Mouse (Mus musculus) frontal cortex, adult (tissue): ENCODE measurements around the gene Rprml.

Experiments
- ATAC-seq: cut with Nextera tagmentation; 2 replicates; pipeline ENCODE4 v1.9.2; 2017; ENCODE audit warnings: mild to moderate bottlenecking, moderate library complexity, mixed read lengths; ENCODE audit not compliant: low TSS enrichment

Gene Rprml

GRCm38 (mm10) chr11:103663119-103663518, 13.7 kb downstream of the Rprml start:
- ATAC-seq, result no peak

- ATAC-seq, result peak; percentile 32; the same call in 1 of the 2 replicates
Measured at GRCm38 (mm10) chr11:103665695-103666094, 16.3 kb downstream of the Rprml start.

- peak; percentile 80 for ATAC-seq
Measured at GRCm38 (mm10) chr11:103666181-103666906, 17.0 kb downstream of the Rprml start.

GRCm38 (mm10) chr11:103666907-103667426, 17.6 kb downstream of the Rprml start:
- no peak for ATAC-seq

- ATAC-seq, result peak; percentile 80
Measured at GRCm38 (mm10) chr11:103675556-103675955, 26.2 kb downstream of the Rprml start.

- ATAC-seq, result peak; percentile 66; the same call in 1 of the 2 replicates
Measured at GRCm38 (mm10) chr11:103677042-103677441, 27.7 kb downstream of the Rprml start.

GRCm38 (mm10) chr11:103683667-103684334, 34.4 kb downstream of the Rprml start:
- ATAC-seq, result no peak

GRCm38 (mm10) chr11:103685261-103685736, 35.9 kb downstream of the Rprml start:
- peak; percentile 81; the same call in 1 of the 2 replicates for ATAC-seq

- ATAC-seq, result no peak
Measured at GRCm38 (mm10) chr11:103686706-103687105, 37.3 kb downstream of the Rprml start.

GRCm38 (mm10) chr11:103688271-103688979, 39.1 kb downstream of the Rprml start:
- no peak for ATAC-seq

- no peak for ATAC-seq
Measured at GRCm38 (mm10) chr11:103688980-103689378, 39.6 kb downstream of the Rprml start.

GRCm38 (mm10) chr11:103691036-103691435, 41.7 kb downstream of the Rprml start:
- no peak for ATAC-seq

- ATAC-seq, result no peak
Measured at GRCm38 (mm10) chr11:103693241-103693640, 43.9 kb downstream of the Rprml start.

- peak; percentile 43 for ATAC-seq
Measured at GRCm38 (mm10) chr11:103696851-103697564, 47.6 kb downstream of the Rprml start.

GRCm38 (mm10) chr11:103697565-103698176, 48.3 kb downstream of the Rprml start, which contains the start of gene Gosr2:
Gene Gosr2, minus strand, starts transcription at chr11:103697898.
- ATAC-seq, result peak; percentile 97

- ATAC-seq, result no peak
Measured at GRCm38 (mm10) chr11:103698226-103698625, 48.9 kb downstream of the Rprml start.
